ENCODE assay signal across 22 mouse cellular contexts in genomic region chr13:30418611-30419010, GRCm38 (mm10).
A peak's percentile ranks its signal among the peaks of the same experiment; 100 is the strongest.
DNase-seq lines count a peak whose midpoint lies in the region; ATAC-seq lines count a peak whose summit lies in the region.
"Had no signal": no experiment of that assay in that cellular context is flagged by ENCODE, and none has a peak within 500 bp of the region (broad histone marks: within the 10 kb centered on the region; RNA-seq: fewer than 3 reads in every experiment).

No protein-coding gene starts in this region.

- H3K27ac ChIP-seq in heart, embryonic 10.5 days = no peak overlapping the region
- H3K27ac ChIP-seq: embryonic facial prominence, embryonic 15.5 days; forebrain, embryonic 15.5 days; heart, adult 2 months; hindbrain, embryonic 10.5 days; hindbrain, embryonic 14.5 days; intestine, embryonic 15.5 days had no signal

- H3K4me3 ChIP-seq in heart, embryonic 10.5 days = no peak overlapping the region
- H3K4me3 ChIP-seq: embryonic facial prominence, embryonic 15.5 days; erythroblast, embryonic 14.5 days; forebrain, embryonic 15.5 days; heart, adult 2 months; hindbrain, embryonic 10.5 days; intestine, embryonic 15.5 days had no signal

- ATAC-seq in megakaryocyte, adult 5-6 weeks (ENCODE audit: poor library complexity, severe bottlenecking) = no peak
- ATAC-seq: forebrain, embryonic 15.5 days; intestine, embryonic 15.5 days had no signal

- H3K4me1 ChIP-seq in heart, embryonic 10.5 days = no peaks in the 10 kb centered on the region
- H3K4me1 ChIP-seq: embryonic facial prominence, embryonic 15.5 days; forebrain, embryonic 15.5 days; hindbrain, embryonic 10.5 days; intestine, embryonic 15.5 days had no signal

- no peaks in the 10 kb centered on the region for H3K9me3 ChIP-seq in heart, embryonic 10.5 days
- H3K9me3 ChIP-seq: embryonic facial prominence, embryonic 15.5 days; forebrain, embryonic 15.5 days; hindbrain, embryonic 10.5 days; intestine, embryonic 15.5 days had no signal

- WGBS in heart, embryonic 10.5 days = 75% methylated on average over 5 of the region's 5 CpGs

- DNase-seq in gastrocnemius, adult 18-20 months (ENCODE audit: low spot score) = peak; percentile 53
- no peak for DNase-seq in gastrocnemius, postnatal 4 days (ENCODE audit: low spot score in 2 of 2)
- DNase-seq in heart, adult 18-20 months = peak; percentile 21 to 63
- no peak for DNase-seq in heart, embryonic 10.5 days (ENCODE audit: low spot score)
- DNase-seq in 3T3-L1 (ENCODE audit: low read depth, low spot score) = peak; percentile 56
- DNase-seq in fibroblast of lung, adult 2 months (ENCODE audit: low read depth) = peak; percentile 20
- DNase-seq in right cerebral cortex, postnatal 14 days = no peak
- DNase-seq: adrenal gland, postnatal 10 days; cerebellum, adult 11-12 months; cerebellum, postnatal 10 days; embryo, embryonic 11 days; kidney, adult 18-20 months; kidney, postnatal 10 days had no signal

- no peaks in the 10 kb centered on the region for H3K27me3 ChIP-seq in heart, embryonic 10.5 days (ENCODE audit: insufficient read depth, poor library complexity, severe bottlenecking)
- H3K27me3 ChIP-seq: CH12.LX; embryonic facial prominence, embryonic 15.5 days; forebrain, embryonic 15.5 days; intestine, embryonic 15.5 days had no signal

- no peaks in the 10 kb centered on the region for H3K36me3 ChIP-seq in heart, embryonic 10.5 days
- H3K36me3 ChIP-seq: embryonic facial prominence, embryonic 15.5 days; forebrain, embryonic 15.5 days; hindbrain, embryonic 10.5 days; intestine, embryonic 15.5 days had no signal

Comparison
In these comparisons a context has a peak if more than half of its experiments do, and no peak if none do; other contexts are left out.
1. DNase-seq: peak in gastrocnemius, adult 18-20 months (single experiment), heart, adult 18-20 months (2 of 2), 3T3-L1 (single experiment) and fibroblast of lung, adult 2 months (single experiment); none in gastrocnemius, postnatal 4 days (0 of 2), heart, embryonic 10.5 days (single experiment) and right cerebral cortex, postnatal 14 days (single experiment).